In genomic region chr16:57166611-57167513, GRCm38 (mm10) we compare ENCODE assay signal across 8 mouse cellular contexts. TPM values are rescaled to one million over a fixed set of nuclear protein-coding genes. Genes with fewer than 3 reads are reported as not detected.
DNase-seq lines count a peak whose midpoint lies in the region; ATAC-seq lines count a peak whose summit lies in the region.

Nit2 (minus strand) TSS chr16:57167341.

- 0 out of 2 replicates have a peak, but pooled peaks cover 10% of the 10 kb centered on the region for H3K4me1 ChIP-seq in intestine, embryonic 14.5 days (replicated peaks; ENCODE audit: control insufficient read depth, insufficient read depth, low read length)

- peaks cover 42% of the 10 kb centered on the region for H3K36me3 ChIP-seq in intestine, embryonic 14.5 days (ENCODE audit: control insufficient read depth, insufficient read depth, low read length)

- no peaks in the 10 kb centered on the region for H3K9me3 ChIP-seq in intestine, embryonic 14.5 days (ENCODE audit: control insufficient read depth, low read length)

- ATAC-seq in intestine, embryonic 14.5 days (replicated peaks; ENCODE audit: low FRiP score, low TSS enrichment, low read depth) = peak; percentile 98

- peak within 1 kb of the TSS; percentile 81 for H3K4me3 ChIP-seq in intestine, embryonic 14.5 days (ENCODE audit: low read depth, low read length)

- peak; percentile 97 to 99 for DNase-seq in adrenal gland, adult (ENCODE audit: inconsistent age in 2 of 2, low spot score in 1 of 2)
- DNase-seq in embryo, embryonic 10.5 days (ENCODE audit: low spot score) = peak; percentile 91
- DNase-seq in gastrocnemius, postnatal 25 days = peak; percentile 89
- DNase-seq in intestine, embryonic 14.5 days (ENCODE audit: low spot score) = peak; percentile 99
- DNase-seq in left cerebral cortex, postnatal 14 days (ENCODE audit: low spot score in 2 of 2) = peak; percentile 91 to 92
- DNase-seq in mesoderm, embryonic 11.5 days (ENCODE audit: low read depth, low spot score) = peak; percentile 90
- DNase-seq in right cerebral cortex, postnatal 36 days (ENCODE audit: low spot score in 2 of 2) = peak; percentile 88 to 89
- peak; percentile 92 for DNase-seq in yolk sac, embryonic 10.5 days (ENCODE audit: low spot score)

- H3K27me3 ChIP-seq in intestine, embryonic 14.5 days (replicated peaks; ENCODE audit: control insufficient read depth, insufficient read depth, low read length) = no peaks in the 10 kb centered on the region

- H3K9ac ChIP-seq in intestine, embryonic 14.5 days (ENCODE audit: low read length) = peak within 1 kb of the TSS; percentile 77

- intact Hi-C loops in left cerebral cortex, postnatal 14 days (cut with DNase I) = no loop called here

- H3K27ac ChIP-seq in intestine, embryonic 14.5 days (ENCODE audit: low read depth) = peak within 1 kb of the TSS; percentile 89

- peak within 1 kb of the TSS; percentile 63 for H3K4me2 ChIP-seq in intestine, embryonic 14.5 days (ENCODE audit: low read length)

- under 1% methylated on average over 58 of the region's 58 CpGs for WGBS in intestine, embryonic 14.5 days

RNA-seq across cellular contexts. Expression of gene Nit2, which starts in this region (rescaled TPM):
- total RNA-seq in gastrocnemius, postnatal 25 days (2021) = 10 to 100 TPM; 25.4 to 25.8 TPM
- 78.8 and 84.4 TPM in 2 replicates for polyA plus RNA-seq in intestine, embryonic 14.5 days (2014; fragmentation: Nextera tagmentation; extraction: Ambion mirVana)
- total RNA-seq in left cerebral cortex, postnatal 14 days (2021) = 10 to 100 TPM; 19.2 to 19.5 TPM

Comparison
In these comparisons a context has a peak if more than half of its experiments do, and no peak if none do; other contexts are left out.
1. Peak in every context shown above with its lines: DNase-seq, ATAC-seq, H3K4me3 ChIP-seq and H3K27ac ChIP-seq.